Comparison of ENCODE assay signal across 10 mouse cellular contexts in genomic region chr11:110369312-110370019, GRCm38 (mm10). TPM values are rescaled to one million over a fixed set of nuclear protein-coding genes. Genes with fewer than 3 reads are reported as not detected.
DNase-seq lines count a peak whose midpoint lies in the region; ATAC-seq and TF ChIP-seq lines count a peak whose summit lies in the region.
"Had no signal": no experiment of that assay in that cellular context is flagged by ENCODE, and none has a peak within 500 bp of the region (broad histone marks: within the 10 kb centered on the region; RNA-seq: fewer than 3 reads in every experiment).

No protein-coding gene starts in this region.

- no peak overlapping the region for H3K27ac ChIP-seq in heart, embryonic 11.5 days (ENCODE audit: low read depth, low read length)
- H3K27ac ChIP-seq in heart, adult 2 months: no peak overlapping the region
- H3K27ac ChIP-seq in CH12.LX (ENCODE audit: insufficient read depth, low read depth): no peak overlapping the region; the same call in 1 of the 2 replicates
- H3K27ac ChIP-seq in limb, embryonic 14.5 days (replicated peaks; ENCODE audit: low read depth, low read length): no peak overlapping the region
- H3K27ac ChIP-seq in forebrain, embryonic 11.5 days (ENCODE audit: low read depth, low read length): no peak overlapping the region

- TF ChIP-seq POLR2A in heart, adult 2 months (IDR thresholded peaks at IDR 0.05; ENCODE audit: insufficient read depth, low read depth, low read length): no peak
- peak; percentile 60 for TF ChIP-seq POLR2A in CH12.LX (IDR thresholded peaks at IDR 0.05; ENCODE audit: low read depth, low read length)
- TF ChIP-seq POLR2A in limb, embryonic 14.5 days (IDR thresholded peaks at IDR 0.05; ENCODE audit: borderline replicate concordance, extremely low read depth, insufficient read depth, insufficient read length): no peak

- TF ChIP-seq RAD21 in CH12.LX (IDR thresholded peaks at IDR 0.05; ENCODE audit: low read depth, low read length): no peak

- dilution Hi-C loops in CH12.LX (cut with MboI; ENCODE audit: extremely low pct_ligation_motif_present, extremely low pct_unique_long_range_greater_than_20kb, low sequenced_read_pairs): no loop called here

- 25% methylated on average over 15 of the region's 15 CpGs for WGBS in heart, embryonic 11.5 days (ENCODE audit: insufficient replicate concordance)
- 33% methylated on average over 15 of the region's 15 CpGs for WGBS in heart, adult 2 months
- WGBS in limb, embryonic 14.5 days: 14% methylated on average over 15 of the region's 15 CpGs
- WGBS in forebrain, embryonic 11.5 days: 16% methylated on average over 15 of the region's 15 CpGs

- H3K36me3 ChIP-seq in heart, embryonic 11.5 days (ENCODE audit: control insufficient read depth, insufficient read depth, low read length): no peaks in the 10 kb centered on the region
- H3K36me3 ChIP-seq in heart, adult 2 months (ENCODE audit: control insufficient read depth, insufficient read depth, low read length): no peaks in the 10 kb centered on the region
- H3K36me3 ChIP-seq in CH12.LX (replicated peaks in 1 of 2; ENCODE audit: control insufficient read depth in 1 of 2, insufficient read depth in 1 of 2, low read length in 1 of 2): no peaks in the 10 kb centered on the region
- no peaks in the 10 kb centered on the region for H3K36me3 ChIP-seq in limb, embryonic 14.5 days (ENCODE audit: control insufficient read depth, insufficient read depth, low read length)
- H3K36me3 ChIP-seq in forebrain, embryonic 11.5 days (ENCODE audit: control insufficient read depth, insufficient read depth, low read length): no peaks in the 10 kb centered on the region

- DNase-seq in heart, adult 2 months: no peak
- peak; percentile 85 for DNase-seq in CH12.LX (ENCODE audit: extremely low read depth)
- peak; percentile 14 for DNase-seq in heart, postnatal 4 days
- no peak for DNase-seq in limb, embryonic 14.5 days (ENCODE audit: low spot score)
- no peak for DNase-seq in forebrain, embryonic 11.5 days (ENCODE audit: low spot score)
- DNase-seq in gastrocnemius, adult 8-10 months (ENCODE audit: low spot score in 2 of 2): no peak
- DNase-seq: adrenal gland, adult 8-10 months had no signal

- no peak for TF ChIP-seq CTCF in heart, adult 2 months (IDR thresholded peaks at IDR 0.05)
- TF ChIP-seq CTCF in CH12.LX (conservative IDR thresholded peaks at IDR 0.05 in 1 of 2, IDR thresholded peaks at IDR 0.05 in 1 of 2; ENCODE audit: low read depth in 2 of 2, low read length in 2 of 2): no peak

- H3K9ac ChIP-seq in heart, embryonic 11.5 days (ENCODE audit: low read depth, low read length): peak overlapping the region; percentile 56; the same call in 1 of the 2 replicates
- H3K9ac ChIP-seq in heart, adult 2 months (ENCODE audit: low read depth, low read length): no peak overlapping the region
- peak overlapping the region; percentile 41 for H3K9ac ChIP-seq in CH12.LX (ENCODE audit: insufficient read depth, low read depth)
- H3K9ac ChIP-seq in limb, embryonic 14.5 days (ENCODE audit: low read depth, low read length, severe bottlenecking): no peak overlapping the region
- H3K9ac ChIP-seq in forebrain, embryonic 11.5 days (ENCODE audit: low read length): no peak overlapping the region

- in situ Hi-C loops in CH12.LX (cut with MboI; ENCODE audit: low pct_ligation_motif_present, low pct_unique_long_range_greater_than_20kb, low sequenced_read_pairs): loop anchor here (5.0 to 25.0 kb wide), 3 partner anchors 65 to 693 kb away; partner anchors contain the start of gene Kcnj2

- H3K4me2 ChIP-seq in heart, embryonic 11.5 days: peak overlapping the region; percentile 57
- peak overlapping the region; percentile 82 for H3K4me2 ChIP-seq in CH12.LX (ENCODE audit: insufficient read depth, low read depth, poor library complexity, severe bottlenecking)
- 0 out of 2 replicates have a peak overlapping the region, but pooled peaks have one; percentile 8 for H3K4me2 ChIP-seq in limb, embryonic 14.5 days (replicated peaks; ENCODE audit: low read depth, low read length, severe bottlenecking)
- no peak overlapping the region for H3K4me2 ChIP-seq in forebrain, embryonic 11.5 days (ENCODE audit: low read depth, low read length, severe bottlenecking)

- TF ChIP-seq EP300 in heart, adult 2 months (IDR thresholded peaks at IDR 0.05; ENCODE audit: insufficient read depth, low read depth, low read length): no peak
- TF ChIP-seq EP300 in CH12.LX (IDR thresholded peaks at IDR 0.05; ENCODE audit: low read length): no peak; the same call in 1 of the 2 replicates

- H3K79me2 ChIP-seq in heart, adult 2 months (replicated peaks; ENCODE audit: control insufficient read depth, insufficient read depth, low read length): no peaks in the 10 kb centered on the region
- no peaks in the 10 kb centered on the region for H3K79me2 ChIP-seq in CH12.LX (replicated peaks; ENCODE audit: control insufficient read depth, extremely low read depth, insufficient read depth, poor library complexity, severe bottlenecking)

- intact Hi-C loops in heart, adult 2 months (cut with DNase I): no loop called here

- peak overlapping the region; percentile 22; the same call in 1 of the 2 replicates for H3K4me3 ChIP-seq in heart, embryonic 11.5 days (ENCODE audit: low read depth, low read length)
- H3K4me3 ChIP-seq in heart, adult 2 months: no peak overlapping the region
- peak overlapping the region; percentile 2 to 41 (median 29) for H3K4me3 ChIP-seq in CH12.LX (replicated peaks in 1 of 3; ENCODE audit: low read depth in 2 of 3, low read length in 2 of 3, poor library complexity in 1 of 3)
- no peak overlapping the region for H3K4me3 ChIP-seq in limb, embryonic 14.5 days (replicated peaks; ENCODE audit: low read length)
- H3K4me3 ChIP-seq in forebrain, embryonic 11.5 days (ENCODE audit: low read depth, low read length): no peak overlapping the region

- no peaks in the 10 kb centered on the region for H3K4me1 ChIP-seq in heart, embryonic 11.5 days (ENCODE audit: control insufficient read depth, insufficient read depth, low read length)
- no peaks in the 10 kb centered on the region for H3K4me1 ChIP-seq in heart, adult 2 months (ENCODE audit: control insufficient read depth, insufficient read depth, low read length)
- peaks cover 2 to 42% of the 10 kb centered on the region in 2 experiments; a peak in 3 of 4 replicates for H3K4me1 ChIP-seq in CH12.LX (ENCODE audit: control insufficient read depth in 1 of 2, insufficient read depth in 2 of 2)
- H3K4me1 ChIP-seq in limb, embryonic 14.5 days (ENCODE audit: control insufficient read depth, insufficient read depth, low read length): peaks cover 5% of the 10 kb centered on the region; the same call in 1 of the 2 replicates
- 0 out of 2 replicates have a peak, but pooled peaks cover 2% of the 10 kb centered on the region for H3K4me1 ChIP-seq in forebrain, embryonic 11.5 days (replicated peaks; ENCODE audit: control insufficient read depth, insufficient read depth, low read length)

- no peak for ATAC-seq in heart, embryonic 11.5 days (replicated peaks; ENCODE audit: insufficient number of reproducible peaks, low FRiP score, low TSS enrichment)
- ATAC-seq in limb, embryonic 14.5 days (ENCODE audit: low FRiP score, low read depth): no peak
- no peak for ATAC-seq in frontal cortex, adult (ENCODE audit: low TSS enrichment)
- no peak for ATAC-seq in forebrain, embryonic 11.5 days (replicated peaks; ENCODE audit: low FRiP score)
- ATAC-seq: CD4-positive, CD25-positive, alpha-beta regulatory T cell, adult 4 months had no signal

- H3K9me3 ChIP-seq in heart, embryonic 11.5 days (replicated peaks; ENCODE audit: control insufficient read depth, low read length): no peaks in the 10 kb centered on the region
- H3K9me3 ChIP-seq in CH12.LX (replicated peaks; ENCODE audit: low read length): no peaks in the 10 kb centered on the region
- no peaks in the 10 kb centered on the region for H3K9me3 ChIP-seq in limb, embryonic 14.5 days (ENCODE audit: control insufficient read depth, low read length)
- no peaks in the 10 kb centered on the region for H3K9me3 ChIP-seq in forebrain, embryonic 11.5 days (ENCODE audit: control insufficient read depth, low read length)

- no peaks in the 10 kb centered on the region for H3K27me3 ChIP-seq in heart, embryonic 11.5 days (ENCODE audit: control insufficient read depth, insufficient read depth, low read length)
- H3K27me3 ChIP-seq in heart, adult 2 months (ENCODE audit: control insufficient read depth, insufficient read depth, low read length): no peaks in the 10 kb centered on the region
- H3K27me3 ChIP-seq in CH12.LX (replicated peaks): no peaks in the 10 kb centered on the region
- no peaks in the 10 kb centered on the region for H3K27me3 ChIP-seq in limb, embryonic 14.5 days (ENCODE audit: control insufficient read depth, insufficient read depth, low read length)
- no peaks in the 10 kb centered on the region for H3K27me3 ChIP-seq in forebrain, embryonic 11.5 days (ENCODE audit: control insufficient read depth, insufficient read depth, low read length)

TF ChIP-seq in CH12.LX, 34 proteins besides CTCF, POLR2A, EP300 and RAD21 (continues in another document):
- TF ChIP-seq TBP (conservative IDR thresholded peaks at IDR 0.05; ENCODE audit: low read depth, low read length) (peak; percentile 86), MAFK (IDR thresholded peaks at IDR 0.05; ENCODE audit: insufficient replicate concordance, low read length) (no peak)

RNA-seq across cellular contexts. Expression of gene Map2k6, which starts 29.5 kb away (rescaled TPM):
- polyA plus RNA-seq in heart, embryonic 11.5 days (2014; fragmentation: Nextera tagmentation; extraction: Ambion mirVana): 16.7 and 17.5 TPM in 2 replicates
- 1 to 10 TPM; 3.8 TPM for total RNA-seq in heart, adult 2 months (2021)
- 4.1 and 5.5 TPM in 2 replicates for polyA plus RNA-seq in heart, adult 2 months (2012; rRNA removed)
- total RNA-seq in CH12.LX (2012; rRNA removed) (11.3 and 16.8 TPM in 2 replicates), CH12.LX (2014; rRNA removed) (21.9 and 23.0 TPM in 2 replicates)
- 16.9 and 18.0 TPM in 2 replicates for polyA plus RNA-seq in CH12.LX (2012; ENCODE audit: insufficient read length, low read depth)
- 10 to 100 TPM; 11.8 to 15.0 TPM for total RNA-seq in heart, postnatal 4 days (2021)
- 15.2 and 17.4 TPM in 2 replicates for polyA plus RNA-seq in limb, embryonic 14.5 days (2012; rRNA removed)
- polyA plus RNA-seq in limb, embryonic 14.5 days (2014; fragmentation: Nextera tagmentation; extraction: Ambion mirVana): 23.7 and 27.5 TPM in 2 replicates
- polyA plus RNA-seq in forebrain, embryonic 11.5 days (2014; fragmentation: Nextera tagmentation; extraction: Ambion mirVana): 39.1 and 42.2 TPM in 2 replicates
- 10 to 100 TPM; 37.4 to 48.9 (median 43.0) TPM for total RNA-seq in gastrocnemius, adult 8-10 months (2022)

RNA-seq across cellular contexts. Expression of gene Abca5, which starts 31.9 kb away (rescaled TPM):
- polyA plus RNA-seq in heart, embryonic 11.5 days (2014; fragmentation: Nextera tagmentation; extraction: Ambion mirVana): 2.2 and 2.5 TPM in 2 replicates
- total RNA-seq in heart, adult 2 months (2021): 1 to 10 TPM; 6.7 to 9.1 TPM
- 1.2 and 2.3 TPM in 2 replicates for polyA plus RNA-seq in heart, adult 2 months (2012; rRNA removed)
- 3.1 and 5.0 TPM in 2 replicates for total RNA-seq in CH12.LX (2012; rRNA removed)
- total RNA-seq in CH12.LX (2014; rRNA removed): 6.2 and 8.7 TPM in 2 replicates
- 3.5 and 6.2 TPM in 2 replicates for polyA plus RNA-seq in CH12.LX (2012; ENCODE audit: insufficient read length, low read depth)
- total RNA-seq in heart, postnatal 4 days (2021): 10 to 100 TPM; 12.6 to 13.6 TPM
- polyA plus RNA-seq in limb, embryonic 14.5 days (2012; rRNA removed): 4.7 TPM in 2 replicates
- polyA plus RNA-seq in limb, embryonic 14.5 days (2014; fragmentation: Nextera tagmentation; extraction: Ambion mirVana): 8.8 and 9.7 TPM in 2 replicates
- polyA plus RNA-seq in forebrain, embryonic 11.5 days (2014; fragmentation: Nextera tagmentation; extraction: Ambion mirVana): 2.3 and 3.8 TPM in 2 replicates
- 10 to 100 TPM; 11.3 to 16.4 (median 12.1) TPM for total RNA-seq in gastrocnemius, adult 8-10 months (2022)

Comparison
In these comparisons a context has a peak if more than half of its experiments do, and no peak if none do; other contexts are left out.
1. H3K4me3 ChIP-seq: peak in heart, embryonic 11.5 days (single experiment) and CH12.LX (3 of 3); none in heart, adult 2 months (single experiment), limb, embryonic 14.5 days (single experiment) and forebrain, embryonic 11.5 days (single experiment).
2. H3K9ac ChIP-seq: peak in heart, embryonic 11.5 days (single experiment) and CH12.LX (single experiment); none in heart, adult 2 months (single experiment), limb, embryonic 14.5 days (single experiment) and forebrain, embryonic 11.5 days (single experiment).
3. DNase-seq: peak in CH12.LX (single experiment) and heart, postnatal 4 days (single experiment); none in heart, adult 2 months (0 of 2), limb, embryonic 14.5 days (single experiment), forebrain, embryonic 11.5 days (single experiment) and gastrocnemius, adult 8-10 months (0 of 2).